Mouse (Mus musculus) activated CD4-positive, CD25-positive, alpha-beta regulatory T cell, adult 4 months (primary cell): Measurements from ENCODE around the gene Atf7. TPM values are rescaled to one million over a fixed set of nuclear protein-coding genes. Genes with fewer than 3 reads are reported as not detected.
"Not testable (repeated sequence)": the region's sequence is repeated elsewhere in the genome, so short reads cannot be mapped to it uniquely, and the experiment has no call there.

Source experiments
- ATAC-seq: one replicate; pipeline ENCODE4 v1.8.0; 2017
- polyA plus RNA-seq, 2 experiments: library from polyadenylated mRNA; unstranded; fragments of 100-300 nt; shearing (Covaris generic); gene quantifications; one replicate each; pipeline ENCODE4 v1.2.1; 2017

Atf7 gene
- polyA plus RNA-seq, 2 experiments from 2014 or later, result 32.4 to 36.5 TPM

DNA sequence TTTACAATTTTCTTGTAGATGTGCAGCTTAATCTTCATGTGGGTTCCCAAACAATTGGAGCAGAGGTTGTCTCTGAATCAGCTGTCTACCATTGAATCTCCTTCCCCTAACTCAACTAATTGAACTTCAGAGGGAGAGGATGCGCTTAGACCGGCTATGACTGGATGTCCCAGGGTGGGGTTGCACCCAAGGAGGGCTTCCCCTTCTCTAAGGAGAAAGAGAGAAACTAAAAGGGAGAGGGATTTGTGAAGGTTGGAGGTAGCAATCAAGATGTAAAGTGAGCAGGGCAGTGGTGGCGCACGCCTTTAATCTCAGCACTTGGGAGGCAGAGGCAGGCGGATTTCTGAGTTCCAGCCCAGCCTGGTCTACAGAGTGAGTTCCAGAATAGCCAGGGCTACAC is 5.8 kb downstream of the Atf7 start:
- ATAC-seq, result no peak

DNA sequence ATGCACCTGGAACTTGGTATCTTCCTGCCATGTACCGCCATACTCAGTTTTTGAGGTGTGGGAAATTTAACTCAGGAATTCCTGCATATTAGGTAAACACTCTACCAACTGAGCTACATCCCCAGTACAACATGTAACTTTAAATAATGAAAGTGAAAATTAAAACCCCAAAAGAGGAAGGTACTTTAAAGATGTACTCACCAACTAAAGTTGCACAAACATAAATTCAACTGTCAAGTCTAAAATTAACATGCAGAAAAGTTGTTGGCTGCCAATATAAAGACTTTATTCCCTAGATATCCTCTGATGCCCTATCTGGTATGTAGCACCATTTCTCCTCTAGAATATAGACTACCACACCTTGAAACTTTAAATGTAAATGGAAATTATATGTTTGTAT is 7.6 kb downstream of the Atf7 start:
- no peak for ATAC-seq

- no peak for ATAC-seq
These were observed 9.1 kb downstream of the Atf7 start for GRCm38 (mm10) chr15:102616174-102616573.

DNA sequence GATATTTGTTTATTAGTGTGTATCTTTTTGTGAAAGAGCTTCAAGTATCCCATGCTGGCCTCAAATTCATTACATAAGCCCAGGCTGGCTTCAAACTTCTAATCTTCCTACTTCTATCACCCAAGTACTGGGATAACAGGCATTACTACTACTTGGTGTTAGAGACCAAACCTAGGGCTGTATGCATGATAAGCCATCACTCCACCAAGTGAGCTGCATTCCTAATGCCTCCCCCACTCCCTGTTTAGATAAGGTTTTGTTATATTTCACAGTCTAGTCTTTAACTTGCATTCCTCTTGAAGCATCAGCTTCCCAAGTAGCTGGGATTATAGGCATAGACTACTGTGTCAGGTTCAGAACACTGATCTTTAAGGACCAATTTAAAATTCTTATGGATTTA is 11.0 kb downstream of the Atf7 start:
- ATAC-seq, result no peak

- ATAC-seq, result no peak
These were observed 12.3 kb downstream of the Atf7 start for GRCm38 (mm10) chr15:102612966-102613365.

DNA sequence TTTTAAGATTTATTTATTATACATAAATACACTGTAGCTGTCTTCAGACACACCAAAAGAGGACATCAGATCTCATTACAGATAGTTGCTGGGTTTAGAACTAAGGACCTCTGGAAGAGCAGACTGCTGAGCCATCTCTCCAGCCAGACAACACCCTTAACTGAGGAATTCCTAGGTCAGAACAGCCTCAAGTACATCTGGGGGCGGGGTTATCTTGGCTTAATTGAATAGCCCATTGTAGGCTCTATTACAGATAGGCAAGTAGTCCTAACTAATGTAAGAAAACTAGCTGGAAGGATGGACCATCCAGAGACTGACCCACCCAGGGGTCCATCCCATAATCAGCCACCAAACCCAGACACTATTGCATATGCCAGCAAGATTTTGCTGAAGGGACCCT is 16.7 kb downstream of the Atf7 start:
- ATAC-seq, result not testable (repeated sequence)

- ATAC-seq, result no peak
These were observed 31.1 kb downstream of the Atf7 start for GRCm38 (mm10) chr15:102593996-102594656.

DNA sequence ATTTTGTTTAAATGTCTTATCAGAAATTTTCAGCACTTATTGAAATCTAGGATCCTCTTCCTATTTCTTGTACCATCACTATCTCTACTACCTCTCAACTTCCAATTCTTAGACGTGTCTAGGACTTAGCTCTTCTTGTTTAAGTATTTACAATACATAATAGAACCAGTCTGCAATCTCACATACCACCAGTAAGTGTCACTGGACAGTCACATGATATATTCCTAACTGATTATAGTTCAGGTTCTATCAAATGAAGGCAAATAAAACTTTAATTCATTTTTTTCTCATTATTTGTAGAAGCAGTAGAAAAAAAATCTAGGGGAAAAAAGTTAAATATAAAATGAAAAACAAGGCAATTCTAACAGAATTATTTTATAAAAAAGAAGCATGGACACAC is 32.6 kb downstream of the Atf7 start:
- no peak for ATAC-seq

- ATAC-seq, result no peak
These were observed 34.7 kb downstream of the Atf7 start for GRCm38 (mm10) chr15:102590567-102590966.

- no peak for ATAC-seq
These were observed 35.4 kb downstream of the Atf7 start for GRCm38 (mm10) chr15:102589826-102590225.

GRCm38 (mm10) chr15:102585501-102585900 is 39.8 kb downstream of the Atf7 start:
- ATAC-seq, result no peak

- no peak for ATAC-seq
These were observed 41.4 kb downstream of the Atf7 start for GRCm38 (mm10) chr15:102583708-102584383.

GRCm38 (mm10) chr15:102581205-102581604 is 44.1 kb downstream of the Atf7 start:
- no peak for ATAC-seq

DNA sequence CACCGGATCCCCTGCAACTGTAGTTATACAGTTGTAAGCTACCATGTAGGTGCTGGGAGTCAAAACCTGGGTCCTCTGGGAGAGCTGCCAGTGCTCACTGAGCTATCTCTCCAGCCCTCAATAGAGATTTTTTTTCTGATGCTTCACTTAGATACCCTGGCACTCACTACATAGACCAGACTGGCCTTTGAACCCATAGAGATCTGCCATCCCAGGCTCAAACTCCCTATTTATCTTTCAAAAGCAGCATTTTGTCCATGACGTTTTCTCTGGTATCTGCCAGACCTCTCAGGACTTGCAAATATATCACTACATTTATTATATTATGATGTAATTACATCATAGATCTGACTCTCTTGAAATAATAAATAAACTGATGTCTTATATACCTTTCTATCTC is 46.9 kb downstream of the Atf7 start:
- ATAC-seq, result no peak

GRCm38 (mm10) chr15:102576972-102577371 is 48.3 kb downstream of the Atf7 start:
- ATAC-seq, result no peak

DNA sequence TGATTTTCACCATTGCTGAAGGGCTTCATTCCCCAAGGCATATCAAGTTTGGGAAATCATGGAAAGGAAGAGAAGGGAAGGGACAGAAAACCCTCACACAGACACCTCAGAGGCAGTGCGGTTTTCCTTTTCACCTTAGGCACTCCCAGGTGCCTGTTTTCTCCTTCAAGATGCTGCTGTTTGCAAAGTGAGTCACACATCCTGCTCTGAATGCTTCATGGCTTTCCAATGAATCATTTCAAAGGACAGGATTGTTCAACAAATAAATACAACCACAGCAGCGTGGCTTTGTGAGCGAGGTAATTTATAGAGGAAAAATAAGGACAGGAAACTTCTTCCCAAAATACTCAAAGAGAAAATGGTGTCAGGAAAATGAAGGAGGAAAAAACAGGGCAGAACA is 53.2 kb downstream of the Atf7 start:
- no peak for ATAC-seq

DNA sequence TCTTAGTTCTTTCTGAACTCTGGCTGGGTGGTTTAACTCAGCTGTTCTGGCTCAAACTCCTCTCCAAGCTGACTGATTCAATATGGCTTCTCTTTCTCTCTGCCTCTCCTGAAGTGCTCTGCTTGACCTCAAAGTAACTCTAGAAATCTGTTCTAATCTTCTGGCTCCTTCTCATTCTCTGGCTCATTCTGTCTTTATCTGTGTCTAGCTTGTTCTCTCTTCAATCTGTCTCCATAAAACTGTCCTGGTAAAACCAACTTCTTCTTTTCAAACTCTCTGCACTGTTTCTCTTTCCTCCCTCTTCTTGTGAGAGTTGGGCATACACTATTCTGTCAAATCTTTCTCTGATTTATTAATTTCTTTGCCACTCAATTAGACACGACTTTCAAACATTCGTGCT is 57.4 kb downstream of the Atf7 start:
- no peak for ATAC-seq

- ATAC-seq, result no peak
These were observed 61.6 kb downstream of the Atf7 start for GRCm38 (mm10) chr15:102563681-102564080.

- ATAC-seq, result no peak
These were observed 62.2 kb downstream of the Atf7 start for GRCm38 (mm10) chr15:102563061-102563460.

DNA sequence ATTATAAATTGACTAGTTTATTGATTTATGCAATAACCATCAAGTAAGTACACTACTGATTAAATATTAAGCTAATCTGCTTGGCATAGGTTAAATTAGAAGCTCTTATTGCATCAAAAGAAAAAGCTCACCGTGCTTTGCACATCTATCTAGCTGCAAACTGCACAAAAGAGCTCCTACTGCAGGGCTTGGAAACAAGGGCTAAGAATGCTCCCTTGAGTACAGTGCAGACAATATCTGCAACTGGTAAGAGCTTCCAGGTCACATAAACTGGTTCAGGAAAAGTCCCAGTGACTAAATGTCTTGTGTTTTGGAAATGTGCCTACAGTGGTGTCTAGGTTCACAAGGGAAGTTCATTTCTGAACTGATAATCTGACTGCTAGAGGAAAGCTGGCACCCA is 62.8 kb downstream of the Atf7 start:
- no peak for ATAC-seq

- no peak for ATAC-seq
These were observed 67.7 kb downstream of the Atf7 start for GRCm38 (mm10) chr15:102557580-102557979.

GRCm38 (mm10) chr15:102555581-102555980 is 69.7 kb downstream of the Atf7 start:
- no peak for ATAC-seq

DNA sequence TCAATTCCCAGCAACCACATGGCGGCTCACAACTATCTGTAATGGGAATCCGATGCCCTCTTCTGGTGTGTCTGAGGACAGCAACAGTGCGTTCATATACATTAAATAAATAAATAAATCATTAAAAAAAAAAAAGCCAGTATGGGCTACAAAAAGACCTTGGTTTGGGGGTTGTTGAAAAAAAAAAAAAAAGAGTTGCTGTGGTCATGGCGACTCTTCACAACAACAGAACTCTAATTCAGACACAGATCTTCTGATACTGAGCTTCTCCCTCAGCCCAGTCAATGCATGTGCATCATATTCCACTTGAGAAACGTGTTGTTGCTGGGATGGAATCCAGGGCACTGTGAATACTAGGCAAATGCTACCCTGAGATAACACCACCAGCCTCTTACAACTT is 72.7 kb downstream of the Atf7 start:
- ATAC-seq, result no peak

GRCm38 (mm10) chr15:102547478-102547877 is 77.8 kb downstream of the Atf7 start:
- ATAC-seq, result no peak
